Mouse (Mus musculus) olfactory bulb, adult 2 months (tissue): ENCODE measurements around the gene Rtf2. TPM values are rescaled to one million over a fixed set of nuclear protein-coding genes. Genes with fewer than 3 reads are reported as not detected.

Source experiments
- H3K27ac ChIP-seq: fragments of 200-500 bp; 2 replicates; pipeline ENCODE4 v1.5.1; 2012; ENCODE audit warnings: low read depth, low read length; ENCODE audit not compliant: insufficient read depth
- H3K4me1 ChIP-seq: fragments of 200-500 bp; 2 replicates; pipeline ENCODE4 v1.6.1; 2012; ENCODE audit warnings: low read length; ENCODE audit not compliant: control insufficient read depth, insufficient read depth
- H3K4me3 ChIP-seq: fragments of 200-500 bp; 2 replicates; pipeline ENCODE4 v1.5.1; 2012; ENCODE audit warnings: mild to moderate bottlenecking, low read depth, low read length, moderate library complexity; ENCODE audit not compliant: insufficient read depth
- CTCF ChIP-seq: fragments of 200-500 bp; IDR thresholded peaks from 2 replicates; pipeline ENCODE4 v1.5.1; 2012; ENCODE audit warnings: low read depth, mild to moderate bottlenecking, low read length, moderate library complexity; ENCODE audit not compliant: insufficient read depth
- POLR2A ChIP-seq: fragments of 200-500 bp; IDR thresholded peaks from 2 replicates; pipeline ENCODE4 v1.6.1; 2012; ENCODE audit warnings: mild to moderate bottlenecking, low read depth, low read length, moderate library complexity; ENCODE audit not compliant: insufficient read depth
- WGBS: fragments of 180-500 bp; shearing (Covaris S2); methylation state at CpG from one replicate; pipeline ENCODE4 v1.1.7; 2018; 5-methylcytosine and 5-hydroxymethylcytosine counted together
- polyA plus RNA-seq: library from polyadenylated mRNA; stranded (reverse); fragments of >200 nt; gene quantifications from 2 replicates; pipeline ENCODE4 v1.2.4, GENCODE M21; 2012; ENCODE audit warnings: low replicate concordance; ENCODE audit not compliant: missing spikeins, insufficient read depth, insufficient read length

The Rtf2 gene
- polyA plus RNA-seq, 1 experiment, result 332 TPM

DNA sequence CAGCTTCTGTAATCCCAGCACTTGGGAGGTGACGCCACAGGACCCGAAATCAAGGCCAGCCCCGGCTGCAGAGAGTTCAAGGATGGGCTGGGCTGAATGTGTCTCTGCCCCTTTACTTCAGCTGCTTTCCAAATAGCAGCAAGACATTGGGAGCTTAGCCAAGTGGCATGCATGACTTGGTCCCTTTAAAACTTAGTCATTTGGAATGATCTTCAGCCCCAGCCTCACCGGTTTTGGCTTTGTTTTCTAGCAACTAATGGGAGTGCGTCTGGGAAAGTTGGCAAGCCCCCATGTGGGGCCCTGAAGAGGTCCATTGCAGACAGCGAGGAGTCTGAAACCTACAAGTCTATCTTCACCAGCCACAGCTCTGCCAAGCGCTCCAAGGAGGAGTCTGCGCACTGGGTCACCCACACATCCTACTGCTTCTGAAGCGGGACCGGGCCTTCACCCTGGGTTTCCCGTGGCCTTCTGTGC is 28.0 kb downstream of the Rtf2 start:
- TF ChIP-seq POLR2A, result no peak
- no peak for TF ChIP-seq CTCF
- Histone ChIP-seq H3K27ac (no peak overlapping the region), H3K4me1 (no peaks in the 10 kb centered on the region), H3K4me3 (no peak overlapping the region)
- 59% methylated on average over 11 of the region's 11 CpGs for WGBS

DNA sequence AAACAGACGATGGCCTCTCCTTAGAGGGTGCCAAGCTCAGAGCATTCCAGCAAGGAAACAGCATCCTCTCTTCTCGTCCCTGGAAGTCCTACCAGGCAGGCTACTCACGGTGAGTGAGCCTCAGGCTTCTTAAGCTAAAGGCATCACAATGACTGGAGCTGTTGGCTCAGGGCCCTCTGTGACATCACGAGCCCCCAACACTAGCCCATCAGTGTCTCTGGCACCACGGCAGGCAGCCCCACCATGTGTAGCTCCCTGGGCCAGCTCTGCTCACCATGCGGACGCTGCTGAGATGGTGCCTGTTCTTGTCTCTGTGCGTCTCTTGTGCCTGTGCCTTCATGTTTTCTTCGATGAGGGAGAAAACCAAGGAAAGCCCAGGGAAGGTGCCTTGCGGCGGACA is 32.0 kb downstream of the Rtf2 start, which contains the start of gene Fam209:
TSS of gene Fam209 (plus strand) at position 203 of the 400 bp plus-strand sequence.
- WGBS, result 74% methylated on average over 11 of the region's 11 CpGs

DNA sequence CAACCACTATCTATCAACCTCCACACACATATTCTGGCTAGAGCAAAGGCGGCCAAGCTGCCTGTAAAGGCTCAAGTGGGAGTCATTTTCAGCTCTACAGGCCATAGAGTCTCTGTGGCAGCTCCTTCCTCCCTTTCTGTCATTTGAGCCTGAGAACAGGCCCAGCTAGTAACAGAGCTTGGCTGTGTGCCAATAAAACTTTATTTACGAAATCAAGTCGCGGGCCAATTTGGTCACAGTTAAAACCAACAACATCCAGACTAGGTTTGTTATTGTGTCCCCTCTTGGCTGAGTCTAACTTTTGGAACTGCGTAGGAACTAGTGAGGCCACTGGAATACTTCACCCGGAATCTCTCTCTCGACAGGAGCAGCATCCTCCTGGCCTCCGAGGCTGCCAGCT is 33.2 kb downstream of the Rtf2 start:
- no peak overlapping the region for H3K27ac ChIP-seq
- no peak overlapping the region for H3K4me3 ChIP-seq
- TF ChIP-seq POLR2A, result no peak
- no peak for TF ChIP-seq CTCF
- H3K4me1 ChIP-seq, result 0 out of 2 replicates have a peak, but pooled peaks cover 2% of the 10 kb centered on the region
- 27% methylated on average over 8 of the region's 8 CpGs for WGBS

More for the DNA sequence above, 32.0 kb downstream of the Rtf2 start, which contains the start of gene Fam209:
- no peak within 1 kb of the TSS for H3K27ac ChIP-seq
- H3K4me3 ChIP-seq, result no peak within 1 kb of the TSS
- 0 out of 2 replicates have a peak, but pooled peaks cover 2% of the 10 kb centered on the region for H3K4me1 ChIP-seq
- TF ChIP-seq CTCF (no peak), POLR2A (no peak)

DNA sequence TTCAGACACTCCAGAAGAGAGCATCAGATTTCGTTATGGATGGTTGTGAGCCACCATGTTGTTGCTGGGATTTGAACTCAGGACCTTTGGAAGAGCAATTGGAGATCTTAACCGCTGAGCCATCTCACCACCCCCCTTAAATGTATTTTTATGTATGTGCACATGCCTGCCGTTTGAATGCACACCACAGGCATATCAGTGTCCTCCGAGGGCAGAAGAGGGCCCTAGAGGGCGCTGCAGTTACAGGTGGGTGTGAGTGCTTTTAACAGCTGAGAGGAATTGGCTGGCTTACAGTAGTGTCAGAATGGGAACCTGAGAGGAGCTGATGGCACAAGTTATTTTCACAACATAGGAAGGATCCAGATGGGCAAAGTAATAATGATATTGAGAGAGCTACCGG is 34.6 kb downstream of the Rtf2 start:
- H3K4me3 ChIP-seq, result no peak overlapping the region
- H3K4me1 ChIP-seq, result 0 out of 2 replicates have a peak, but pooled peaks cover 2% of the 10 kb centered on the region
- TF ChIP-seq POLR2A (no peak), CTCF (no peak)
- WGBS, result 45% methylated on average over 6 of the region's 6 CpGs
- H3K27ac ChIP-seq, result no peak overlapping the region

DNA sequence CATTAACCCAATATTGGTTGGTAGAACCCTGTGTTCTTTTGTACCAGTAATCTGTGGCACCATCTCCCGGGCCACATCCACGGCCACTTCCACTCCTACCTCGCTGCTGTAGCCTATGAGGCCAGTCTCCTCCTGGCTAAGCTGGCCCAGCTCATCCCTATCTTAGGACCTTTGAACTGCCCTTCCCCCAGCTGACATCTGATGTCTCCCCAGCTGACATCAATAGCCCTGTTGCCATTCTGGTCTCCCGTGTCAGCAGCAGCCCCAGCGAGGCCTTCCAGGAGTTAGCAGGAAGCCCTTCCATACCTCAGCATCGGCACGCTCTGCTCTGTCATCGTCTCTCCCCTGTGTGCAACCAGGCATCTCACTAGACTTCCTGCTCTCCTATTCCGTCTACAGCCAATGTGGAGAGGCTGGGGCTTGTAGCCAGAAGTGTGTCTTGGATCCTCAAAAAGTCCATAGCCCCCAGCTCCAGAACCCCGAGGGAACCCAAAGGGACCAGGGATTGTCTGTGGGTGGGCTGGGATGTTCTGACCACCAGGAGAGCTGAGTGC is 36.4 kb downstream of the Rtf2 start:
- Histone ChIP-seq H3K27ac (no peak overlapping the region), H3K4me1 (0 out of 2 replicates have a peak, but pooled peaks cover 2% of the 10 kb centered on the region), H3K4me3 (no peak overlapping the region)
- WGBS, result 37% methylated on average over 10 of the region's 10 CpGs
- TF ChIP-seq POLR2A (no peak), CTCF (no peak)

DNA sequence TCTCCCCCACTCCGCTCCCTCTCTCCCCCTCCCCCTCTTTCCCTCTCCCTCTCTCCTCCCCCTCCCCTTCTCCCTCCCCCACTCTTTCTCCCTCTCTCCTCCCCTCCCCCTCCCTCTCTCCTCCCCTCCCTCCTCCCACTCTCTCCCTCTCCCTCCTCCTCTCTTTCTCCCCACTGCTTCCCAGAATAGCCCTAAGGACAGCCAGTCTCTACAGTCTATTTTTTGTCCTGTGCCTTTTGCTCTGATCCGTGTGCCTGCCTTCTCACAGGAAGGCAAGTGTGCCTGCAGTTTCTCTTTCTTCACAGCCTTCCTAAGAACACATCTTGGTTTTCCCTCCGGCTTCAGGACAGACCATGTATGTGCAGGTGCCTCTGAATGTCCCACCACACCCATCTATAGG is 37.0 kb downstream of the Rtf2 start:
- TF ChIP-seq CTCF, result no peak
- TF ChIP-seq POLR2A, result no peak
- H3K4me1 ChIP-seq, result 0 out of 2 replicates have a peak, but pooled peaks cover 2% of the 10 kb centered on the region
- H3K27ac ChIP-seq, result no peak overlapping the region
- 32% methylated on average over 3 of the region's 3 CpGs for WGBS
- no peak overlapping the region for H3K4me3 ChIP-seq

DNA sequence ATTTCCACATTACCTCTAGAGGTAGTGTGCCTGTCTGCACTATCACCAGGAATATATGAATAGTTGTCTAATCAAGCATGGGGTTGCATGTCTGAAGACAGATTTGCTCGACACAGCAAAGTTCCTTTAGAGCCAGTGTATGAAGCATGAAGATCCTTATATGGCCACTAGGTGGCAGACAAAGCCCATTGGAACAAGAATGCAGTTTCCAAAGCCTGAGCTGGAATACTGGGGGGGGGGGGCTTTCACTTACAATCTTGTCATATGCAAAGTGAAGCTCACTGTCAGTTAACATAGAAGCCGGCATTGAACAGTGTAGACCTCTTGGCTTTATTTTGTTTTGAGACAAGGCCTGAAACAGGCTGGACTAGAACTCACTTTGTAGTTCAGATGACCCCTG is 37.5 kb downstream of the Rtf2 start:
- H3K4me3 ChIP-seq, result no peak overlapping the region
- H3K27ac ChIP-seq, result no peak overlapping the region
- 5% methylated on average over 2 of the region's 2 CpGs for WGBS
- 0 out of 2 replicates have a peak, but pooled peaks cover 2% of the 10 kb centered on the region for H3K4me1 ChIP-seq
- TF ChIP-seq POLR2A (no peak), CTCF (no peak)

DNA sequence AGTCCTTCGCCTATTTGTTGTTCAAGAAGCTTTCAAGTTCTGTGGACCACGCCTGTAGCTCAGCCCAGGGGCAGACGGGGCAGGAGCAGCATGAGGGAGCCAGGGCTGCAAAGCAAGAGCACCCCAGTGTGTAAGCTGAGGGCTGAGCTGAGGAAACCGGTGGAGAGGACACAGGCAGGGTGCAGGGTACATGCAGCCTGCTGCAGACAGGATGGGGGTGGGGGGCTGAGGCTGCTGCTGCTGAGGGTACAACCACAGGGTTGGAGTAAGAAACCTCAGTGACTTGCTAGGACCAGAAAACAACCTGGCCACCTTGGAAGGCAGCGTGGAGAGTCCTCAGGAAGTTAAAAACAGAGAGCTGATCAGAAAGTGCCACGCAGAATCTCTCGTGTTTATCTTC is 39.9 kb downstream of the Rtf2 start:
- WGBS, result 80% methylated on average over 7 of the region's 7 CpGs

DNA sequence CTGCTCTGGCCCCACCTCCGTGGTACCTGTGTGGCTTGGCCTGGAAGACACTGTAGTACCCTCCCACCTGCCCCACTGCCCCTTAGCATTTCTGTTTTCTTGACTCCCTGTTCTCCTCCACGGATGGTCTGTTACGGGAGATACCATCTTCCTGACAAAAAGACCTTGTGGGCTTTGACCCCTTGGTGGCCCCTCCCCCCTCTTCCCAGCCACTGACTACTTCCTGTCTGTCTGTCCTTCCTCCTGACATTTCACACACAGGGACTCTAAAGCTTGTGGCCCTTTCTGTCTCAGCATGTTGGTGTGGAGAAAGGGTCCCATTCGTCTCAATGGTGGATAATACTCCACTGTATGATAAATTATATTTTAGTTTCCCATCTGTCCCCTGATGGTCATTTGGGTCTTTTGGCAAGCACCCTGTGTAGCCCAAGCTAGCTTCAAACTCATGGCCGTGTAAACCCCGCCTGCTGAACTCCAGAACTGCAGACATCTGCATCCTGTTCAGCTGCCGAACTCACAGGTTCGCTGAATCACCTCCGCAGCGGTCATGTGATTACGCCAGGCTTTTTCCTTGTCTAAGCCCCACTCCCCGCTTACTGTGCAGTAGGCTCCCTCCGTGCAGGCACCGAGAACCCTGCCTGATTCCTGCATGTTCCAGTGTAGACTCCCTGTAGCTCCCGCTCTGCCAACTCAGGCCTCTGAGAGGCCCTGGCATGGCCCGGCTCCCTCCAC is 41.5 kb downstream of the Rtf2 start:
- WGBS, result 89% methylated on average over 16 of the region's 16 CpGs
- Histone ChIP-seq H3K4me1 (0 out of 2 replicates have a peak, but pooled peaks cover 4% of the 10 kb centered on the region), H3K27ac (no peak overlapping the region), H3K4me3 (no peak overlapping the region)
- TF ChIP-seq POLR2A, result no peak
- TF ChIP-seq CTCF, result no peak

More for the DNA sequence above, 39.9 kb downstream of the Rtf2 start:
- TF ChIP-seq POLR2A (no peak), CTCF (no peak)
- Histone ChIP-seq H3K4me3 (no peak overlapping the region), H3K4me1 (0 out of 2 replicates have a peak, but pooled peaks cover 5% of the 10 kb centered on the region), H3K27ac (no peak overlapping the region)
